Mouse (Mus musculus): ENCODE measurements around the gene Ptafr. TPM values are rescaled to one million over a fixed set of nuclear protein-coding genes. Genes with fewer than 3 reads are reported as not detected.
"Not testable (repeated sequence)": the region's sequence is repeated elsewhere in the genome, so short reads cannot be mapped to it uniquely, and the experiment has no call there.

Gene Ptafr
- polyA plus RNA-seq, 1 experiment, result 2.9 TPM

- TF ChIP-seq CTCF (IDR thresholded peaks at IDR 0.05; ENCODE audit: extremely low read depth, insufficient read length, insufficient replicate concordance, low read depth, low read length) (no peak), POLR2A (IDR thresholded peaks at IDR 0.05; ENCODE audit: low read depth, low read length) (no peak)
- Histone ChIP-seq H3K27ac (ENCODE audit: insufficient read depth, low read depth, low read length) (no peak overlapping the region), H3K4me3 (ENCODE audit: low read depth, low read length) (no peak overlapping the region), H3K4me1 (ENCODE audit: control insufficient read depth, insufficient read depth, insufficient read length, low read length) (no peaks in the 10 kb centered on the region), H3K27me3 (ENCODE audit: control insufficient read depth, insufficient read depth, low read length) (no peaks in the 10 kb centered on the region), H3K36me3 (ENCODE audit: control insufficient read depth, insufficient read depth, low read length) (no peaks in the 10 kb centered on the region)
- 86% methylated on average over 3 of the region's 3 CpGs for WGBS
Observed at GRCm38 (mm10) chr4:132599764-132600163, 35.9 kb downstream of the Ptafr start.

- no peaks in the 10 kb centered on the region for H3K27me3 ChIP-seq (ENCODE audit: control insufficient read depth, insufficient read depth, low read length)
- TF ChIP-seq CTCF (IDR thresholded peaks at IDR 0.05; ENCODE audit: extremely low read depth, insufficient read length, insufficient replicate concordance, low read depth, low read length) (no peak), POLR2A (IDR thresholded peaks at IDR 0.05; ENCODE audit: low read depth, low read length) (no peak)
- 79% methylated on average over 6 of the region's 6 CpGs for WGBS
- H3K4me1 ChIP-seq (ENCODE audit: control insufficient read depth, insufficient read depth, insufficient read length, low read length), result peaks cover under 1% of the 10 kb centered on the region; the same call in 1 of the 2 replicates
- H3K4me3 ChIP-seq (ENCODE audit: low read depth, low read length), result no peak overlapping the region
- no peaks in the 10 kb centered on the region for H3K36me3 ChIP-seq (ENCODE audit: control insufficient read depth, insufficient read depth, low read length)
- no peak overlapping the region for H3K27ac ChIP-seq (ENCODE audit: insufficient read depth, low read depth, low read length)
Observed at GRCm38 (mm10) chr4:132600465-132600864, 36.6 kb downstream of the Ptafr start.

GRCm38 (mm10) chr4:132601242-132601641, 37.4 kb downstream of the Ptafr start:
- not testable (repeated sequence) for H3K4me1 ChIP-seq (ENCODE audit: control insufficient read depth, insufficient read depth, insufficient read length, low read length); H3K27ac ChIP-seq (ENCODE audit: insufficient read depth, low read depth, low read length); H3K36me3 ChIP-seq (ENCODE audit: control insufficient read depth, insufficient read depth, low read length); H3K4me3 ChIP-seq (ENCODE audit: low read depth, low read length); H3K27me3 ChIP-seq (ENCODE audit: control insufficient read depth, insufficient read depth, low read length)
- 75% methylated on average over 5 of the region's 5 CpGs for WGBS

GRCm38 (mm10) chr4:132603468-132603867, 39.6 kb downstream of the Ptafr start:
- H3K27me3 ChIP-seq (ENCODE audit: control insufficient read depth, insufficient read depth, low read length), result no peaks in the 10 kb centered on the region
- no peaks in the 10 kb centered on the region for H3K36me3 ChIP-seq (ENCODE audit: control insufficient read depth, insufficient read depth, low read length)
- 78% methylated on average over 4 of the region's 4 CpGs for WGBS
- peaks cover 4% of the 10 kb centered on the region; the same call in 1 of the 2 replicates for H3K4me1 ChIP-seq (ENCODE audit: control insufficient read depth, insufficient read depth, insufficient read length, low read length)
- no peak overlapping the region for H3K4me3 ChIP-seq (ENCODE audit: low read depth, low read length)
- TF ChIP-seq CTCF (IDR thresholded peaks at IDR 0.05; ENCODE audit: extremely low read depth, insufficient read length, insufficient replicate concordance, low read depth, low read length) (no peak), POLR2A (IDR thresholded peaks at IDR 0.05; ENCODE audit: low read depth, low read length) (no peak)
- no peak overlapping the region for H3K27ac ChIP-seq (ENCODE audit: insufficient read depth, low read depth, low read length)

- H3K4me3 ChIP-seq (ENCODE audit: low read depth, low read length), result no peak overlapping the region
- H3K27me3 ChIP-seq (ENCODE audit: control insufficient read depth, insufficient read depth, low read length), result no peaks in the 10 kb centered on the region
- TF ChIP-seq POLR2A (IDR thresholded peaks at IDR 0.05; ENCODE audit: low read depth, low read length), result no peak
- TF ChIP-seq CTCF (IDR thresholded peaks at IDR 0.05; ENCODE audit: extremely low read depth, insufficient read length, insufficient replicate concordance, low read depth, low read length), result no peak
- 34% methylated on average over 5 of the region's 5 CpGs for WGBS
- no peaks in the 10 kb centered on the region for H3K36me3 ChIP-seq (ENCODE audit: control insufficient read depth, insufficient read depth, low read length)
- peaks cover 4% of the 10 kb centered on the region; the same call in 1 of the 2 replicates for H3K4me1 ChIP-seq (ENCODE audit: control insufficient read depth, insufficient read depth, insufficient read length, low read length)
- H3K27ac ChIP-seq (ENCODE audit: insufficient read depth, low read depth, low read length), result no peak overlapping the region
Observed at GRCm38 (mm10) chr4:132605816-132606215, 41.9 kb downstream of the Ptafr start.

- Histone ChIP-seq H3K4me3 (ENCODE audit: low read depth, low read length) (no peak overlapping the region), H3K4me1 (ENCODE audit: control insufficient read depth, insufficient read depth, insufficient read length, low read length) (peaks cover 4% of the 10 kb centered on the region; the same call in 1 of the 2 replicates), H3K27me3 (ENCODE audit: control insufficient read depth, insufficient read depth, low read length) (no peaks in the 10 kb centered on the region), H3K36me3 (ENCODE audit: control insufficient read depth, insufficient read depth, low read length) (no peaks in the 10 kb centered on the region), H3K27ac (ENCODE audit: insufficient read depth, low read depth, low read length) (no peak overlapping the region)
- TF ChIP-seq POLR2A (IDR thresholded peaks at IDR 0.05; ENCODE audit: low read depth, low read length) (no peak), CTCF (IDR thresholded peaks at IDR 0.05; ENCODE audit: extremely low read depth, insufficient read length, insufficient replicate concordance, low read depth, low read length) (no peak)
- 50% methylated on average over 4 of the region's 4 CpGs for WGBS
Observed at GRCm38 (mm10) chr4:132608147-132608546, 44.3 kb downstream of the Ptafr start.

GRCm38 (mm10) chr4:132610301-132610984, 46.6 kb downstream of the Ptafr start:
- no peaks in the 10 kb centered on the region for H3K27me3 ChIP-seq (ENCODE audit: control insufficient read depth, insufficient read depth, low read length)
- H3K4me1 ChIP-seq (ENCODE audit: control insufficient read depth, insufficient read depth, insufficient read length, low read length), result peaks cover 4% of the 10 kb centered on the region; the same call in 1 of the 2 replicates
- TF ChIP-seq CTCF (IDR thresholded peaks at IDR 0.05; ENCODE audit: extremely low read depth, insufficient read length, insufficient replicate concordance, low read depth, low read length) (no peak), POLR2A (IDR thresholded peaks at IDR 0.05; ENCODE audit: low read depth, low read length) (no peak)
- no peak overlapping the region for H3K4me3 ChIP-seq (ENCODE audit: low read depth, low read length)
- no peak overlapping the region for H3K27ac ChIP-seq (ENCODE audit: insufficient read depth, low read depth, low read length)
- WGBS, result 44% methylated on average over 3 of the region's 3 CpGs
- H3K36me3 ChIP-seq (ENCODE audit: control insufficient read depth, insufficient read depth, low read length), result no peaks in the 10 kb centered on the region
